Mouse (Mus musculus): ENCODE measurements around the gene Fads1. TPM values are rescaled to one million over a fixed set of nuclear protein-coding genes. Genes with fewer than 3 reads are reported as not detected.
A peak's percentile ranks its signal among the peaks of the same experiment; 100 is the strongest.
"Not testable (repeated sequence)": the region's sequence is repeated elsewhere in the genome, so short reads cannot be mapped to it uniquely, and the experiment has no call there.

Gene Fads1
- polyA plus RNA-seq, 1 experiment from 2014 or later, result 58.9 TPM

GRCm38 (mm10) chr19:10167951-10168350, 14.7 kb upstream of the Fads1 start:
- no peak overlapping the region for H3K27ac ChIP-seq (replicated peaks)
- H3K36me3 ChIP-seq, result no peaks in the 10 kb centered on the region
- no peak overlapping the region for H3K9ac ChIP-seq
- H3K4me1 ChIP-seq, result peaks cover 5% of the 10 kb centered on the region
- no peaks in the 10 kb centered on the region for H3K9me3 ChIP-seq
- H3K27me3 ChIP-seq (replicated peaks), result no peaks in the 10 kb centered on the region
- H3K4me2 ChIP-seq, result no peak overlapping the region
- WGBS, result 76% methylated on average over 1 of the region's 1 CpGs
- no peak overlapping the region for H3K4me3 ChIP-seq
- no peak for ATAC-seq (ENCODE audit: extremely low read depth, insufficient number of reproducible peaks, low FRiP score, low TSS enrichment)

- Histone ChIP-seq H3K9me3 (no peaks in the 10 kb centered on the region), H3K4me3 (no peak overlapping the region), H3K27ac (replicated peaks) (no peak overlapping the region), H3K4me2 (no peak overlapping the region), H3K36me3 (no peaks in the 10 kb centered on the region), H3K27me3 (replicated peaks) (no peaks in the 10 kb centered on the region), H3K9ac (no peak overlapping the region), H3K4me1 (peaks cover 8% of the 10 kb centered on the region)
- no peak for ATAC-seq (ENCODE audit: extremely low read depth, insufficient number of reproducible peaks, low FRiP score, low TSS enrichment)
- 80% methylated on average over 3 of the region's 3 CpGs for WGBS
Measured at GRCm38 (mm10) chr19:10168441-10168840, 14.2 kb upstream of the Fads1 start.

GRCm38 (mm10) chr19:10169179-10169578, 13.5 kb upstream of the Fads1 start:
- Histone ChIP-seq H3K4me2 (no peak overlapping the region), H3K27me3 (replicated peaks) (no peaks in the 10 kb centered on the region), H3K36me3 (no peaks in the 10 kb centered on the region), H3K4me1 (peaks cover 8% of the 10 kb centered on the region), H3K9me3 (no peaks in the 10 kb centered on the region), H3K9ac (no peak overlapping the region), H3K27ac (replicated peaks) (no peak overlapping the region), H3K4me3 (no peak overlapping the region)
- ATAC-seq (ENCODE audit: extremely low read depth, insufficient number of reproducible peaks, low FRiP score, low TSS enrichment), result no peak

- not testable (repeated sequence) for H3K9me3 ChIP-seq; H3K27me3 ChIP-seq (replicated peaks); H3K27ac ChIP-seq (replicated peaks); H3K36me3 ChIP-seq; H3K4me2 ChIP-seq; H3K9ac ChIP-seq; ATAC-seq (ENCODE audit: extremely low read depth, insufficient number of reproducible peaks, low FRiP score, low TSS enrichment); H3K4me3 ChIP-seq
- H3K4me1 ChIP-seq, result peaks cover 10% of the 10 kb centered on the region
- WGBS, result 75% methylated on average over 3 of the region's 3 CpGs
Measured at GRCm38 (mm10) chr19:10169692-10170330, 12.9 kb upstream of the Fads1 start.

GRCm38 (mm10) chr19:10170466-10170865, 12.2 kb upstream of the Fads1 start:
- Histone ChIP-seq H3K27ac (replicated peaks) (no peak overlapping the region), H3K4me3 (no peak overlapping the region), H3K4me1 (peaks cover 14% of the 10 kb centered on the region), H3K9me3 (no peaks in the 10 kb centered on the region), H3K36me3 (no peaks in the 10 kb centered on the region), H3K4me2 (no peak overlapping the region), H3K9ac (no peak overlapping the region), H3K27me3 (replicated peaks) (no peaks in the 10 kb centered on the region)
- ATAC-seq (ENCODE audit: extremely low read depth, insufficient number of reproducible peaks, low FRiP score, low TSS enrichment), result no peak
- WGBS, result 45% methylated on average over 1 of the region's 1 CpGs

- no peaks in the 10 kb centered on the region for H3K27me3 ChIP-seq (replicated peaks)
- peaks cover 23% of the 10 kb centered on the region for H3K4me1 ChIP-seq
- WGBS, result 73% methylated on average over 7 of the region's 7 CpGs
- H3K36me3 ChIP-seq, result no peaks in the 10 kb centered on the region
- H3K4me3 ChIP-seq, result no peak overlapping the region
- H3K27ac ChIP-seq (replicated peaks), result 0 out of 2 replicates have a peak overlapping the region, but pooled peaks have one; percentile 28
- H3K4me2 ChIP-seq, result no peak overlapping the region
- H3K9ac ChIP-seq, result no peak overlapping the region
- no peaks in the 10 kb centered on the region for H3K9me3 ChIP-seq
- no peak for ATAC-seq (ENCODE audit: extremely low read depth, insufficient number of reproducible peaks, low FRiP score, low TSS enrichment)
Measured at GRCm38 (mm10) chr19:10171359-10171758, 11.3 kb upstream of the Fads1 start.

GRCm38 (mm10) chr19:10171846-10172245, 10.8 kb upstream of the Fads1 start:
- H3K9me3 ChIP-seq, result no peaks in the 10 kb centered on the region
- H3K9ac ChIP-seq, result no peak overlapping the region
- no peak overlapping the region for H3K4me2 ChIP-seq
- no peak overlapping the region for H3K4me3 ChIP-seq
- H3K27ac ChIP-seq (replicated peaks), result peak overlapping the region; percentile 28; the same call in 1 of the 2 replicates
- no peak for ATAC-seq (ENCODE audit: extremely low read depth, insufficient number of reproducible peaks, low FRiP score, low TSS enrichment)
- no peaks in the 10 kb centered on the region for H3K27me3 ChIP-seq (replicated peaks)
- H3K4me1 ChIP-seq, result peaks cover 28% of the 10 kb centered on the region
- H3K36me3 ChIP-seq, result no peaks in the 10 kb centered on the region

- Histone ChIP-seq H3K36me3 (no peaks in the 10 kb centered on the region), H3K9me3 (no peaks in the 10 kb centered on the region), H3K4me3 (no peak overlapping the region), H3K27ac (replicated peaks) (peak overlapping the region; percentile 67), H3K4me2 (no peak overlapping the region; the same call in 1 of the 2 replicates), H3K27me3 (replicated peaks) (no peaks in the 10 kb centered on the region), H3K9ac (no peak overlapping the region), H3K4me1 (peaks cover 35% of the 10 kb centered on the region)
- 65% methylated on average over 5 of the region's 5 CpGs for WGBS
- ATAC-seq (ENCODE audit: extremely low read depth, insufficient number of reproducible peaks, low FRiP score, low TSS enrichment), result peak; percentile 47; the same call in 1 of the 2 replicates
Measured at GRCm38 (mm10) chr19:10173116-10173718, 9.5 kb upstream of the Fads1 start.

GRCm38 (mm10) chr19:10173844-10174539, 8.7 kb upstream of the Fads1 start:
- Histone ChIP-seq H3K9me3 (no peaks in the 10 kb centered on the region), H3K36me3 (no peaks in the 10 kb centered on the region), H3K4me2 (no peak overlapping the region), H3K9ac (no peak overlapping the region), H3K27me3 (replicated peaks) (no peaks in the 10 kb centered on the region), H3K4me3 (no peak overlapping the region), H3K27ac (replicated peaks) (no peak overlapping the region), H3K4me1 (peaks cover 35% of the 10 kb centered on the region)
- WGBS, result 79% methylated on average over 7 of the region's 7 CpGs
- ATAC-seq (ENCODE audit: extremely low read depth, insufficient number of reproducible peaks, low FRiP score, low TSS enrichment), result no peak

- no peak overlapping the region for H3K9ac ChIP-seq
- no peak overlapping the region for H3K4me3 ChIP-seq
- H3K27me3 ChIP-seq (replicated peaks), result no peaks in the 10 kb centered on the region
- H3K4me2 ChIP-seq, result no peak overlapping the region
- H3K9me3 ChIP-seq, result no peaks in the 10 kb centered on the region
- ATAC-seq (ENCODE audit: extremely low read depth, insufficient number of reproducible peaks, low FRiP score, low TSS enrichment), result no peak
- peaks cover 35% of the 10 kb centered on the region for H3K4me1 ChIP-seq
- no peak overlapping the region for H3K27ac ChIP-seq (replicated peaks)
- H3K36me3 ChIP-seq, result no peaks in the 10 kb centered on the region
- 58% methylated on average over 4 of the region's 4 CpGs for WGBS
Measured at GRCm38 (mm10) chr19:10174956-10175355, 7.7 kb upstream of the Fads1 start.

GRCm38 (mm10) chr19:10176477-10176876, 6.2 kb upstream of the Fads1 start:
- H3K27me3 ChIP-seq (replicated peaks), result no peaks in the 10 kb centered on the region
- no peak overlapping the region for H3K9ac ChIP-seq
- WGBS, result 69% methylated on average over 1 of the region's 1 CpGs
- peaks cover 41% of the 10 kb centered on the region for H3K4me1 ChIP-seq
- H3K27ac ChIP-seq (replicated peaks), result 0 out of 2 replicates have a peak overlapping the region, but pooled peaks have one; percentile 36
- no peaks in the 10 kb centered on the region for H3K9me3 ChIP-seq
- peak overlapping the region; percentile 32; the same call in 1 of the 2 replicates for H3K4me2 ChIP-seq
- H3K4me3 ChIP-seq, result no peak overlapping the region
- ATAC-seq (ENCODE audit: extremely low read depth, insufficient number of reproducible peaks, low FRiP score, low TSS enrichment), result no peak
- H3K36me3 ChIP-seq, result no peaks in the 10 kb centered on the region

Measured in heart, embryonic 13.5 days (tissue).